Comparison of ENCODE assay signal across 21 mouse cellular contexts in genomic region chr2:127978601-127979230, GRCm38 (mm10).
DNase-seq lines count a peak whose midpoint lies in the region; ATAC-seq and TF ChIP-seq lines count a peak whose summit lies in the region.
"Had no signal": no experiment of that assay in that cellular context is flagged by ENCODE, and none has a peak within 500 bp of the region (broad histone marks: within the 10 kb centered on the region; RNA-seq: fewer than 3 reads in every experiment).

No protein-coding gene starts in this region.

- TF ChIP-seq EP300 in lung, postnatal 0 days (IDR thresholded peaks at IDR 0.05), result no peak; the same call in 1 of the 2 replicates

- H3K4me1 ChIP-seq in intestine, embryonic 14.5 days (replicated peaks; ENCODE audit: control insufficient read depth, insufficient read depth, low read length), result no peaks in the 10 kb centered on the region
- no peaks in the 10 kb centered on the region for H3K4me1 ChIP-seq in intestine, postnatal 0 days (replicated peaks; ENCODE audit: control insufficient read depth, insufficient read depth, low read length)
- H3K4me1 ChIP-seq in lung, postnatal 0 days (ENCODE audit: insufficient read depth, low read depth, low read length), result no peaks in the 10 kb centered on the region
- H3K4me1 ChIP-seq in lung, adult 2 months (ENCODE audit: control insufficient read depth, insufficient read depth, low read length), result no peaks in the 10 kb centered on the region
- H3K4me1 ChIP-seq: forebrain, embryonic 12.5 days; hindbrain, embryonic 13.5 days had no signal

- H3K4me3 ChIP-seq in intestine, embryonic 14.5 days (ENCODE audit: low read depth, low read length), result no peak overlapping the region
- no peak overlapping the region for H3K4me3 ChIP-seq in intestine, postnatal 0 days (ENCODE audit: low read depth, low read length)
- H3K4me3 ChIP-seq in lung, postnatal 0 days (ENCODE audit: low read depth, low read length), result no peak overlapping the region
- no peak overlapping the region for H3K4me3 ChIP-seq in lung, adult 2 months (replicated peaks; ENCODE audit: extremely low read depth, low read depth, low read length)
- H3K4me3 ChIP-seq: embryonic facial prominence, embryonic 12.5 days; forebrain, embryonic 12.5 days; heart, embryonic 13.5 days; hindbrain, embryonic 13.5 days; intestine, embryonic 15.5 days had no signal

- no peak for TF ChIP-seq POLR2A in lung, adult 2 months (IDR thresholded peaks at IDR 0.05; ENCODE audit: borderline replicate concordance, extremely low read depth, low read depth, low read length)

- no peak overlapping the region for H3K27ac ChIP-seq in intestine, embryonic 14.5 days (ENCODE audit: low read depth)
- no peak overlapping the region for H3K27ac ChIP-seq in intestine, postnatal 0 days (ENCODE audit: low read depth, low read length)
- H3K27ac ChIP-seq in lung, postnatal 0 days (ENCODE audit: low read length), result no peak overlapping the region
- H3K27ac ChIP-seq: embryonic facial prominence, embryonic 12.5 days; forebrain, embryonic 12.5 days; heart, embryonic 13.5 days; hindbrain, embryonic 13.5 days; hindbrain, postnatal 0 days; intestine, embryonic 15.5 days had no signal

- no peak for ATAC-seq in intestine, embryonic 14.5 days (replicated peaks; ENCODE audit: low FRiP score, low TSS enrichment, low read depth)
- ATAC-seq in intestine, postnatal 0 days, result no peak
- no peak; the same call in 1 of the 2 replicates for ATAC-seq in lung, postnatal 0 days
- ATAC-seq: activated CD4-positive, CD25-positive, alpha-beta regulatory T cell, adult 4 months; forebrain, embryonic 16.5 days; hindbrain, postnatal 0 days; intestine, embryonic 15.5 days; Patski had no signal

- H3K4me2 ChIP-seq in intestine, embryonic 14.5 days (ENCODE audit: low read length), result no peak overlapping the region
- no peak overlapping the region for H3K4me2 ChIP-seq in intestine, postnatal 0 days (replicated peaks; ENCODE audit: low read depth)
- H3K4me2 ChIP-seq in lung, postnatal 0 days (replicated peaks; ENCODE audit: low read depth, low read length), result no peak overlapping the region
- H3K4me2 ChIP-seq: embryonic facial prominence, embryonic 12.5 days; forebrain, embryonic 12.5 days; heart, embryonic 13.5 days; hindbrain, embryonic 13.5 days; intestine, embryonic 15.5 days had no signal

- no peaks in the 10 kb centered on the region for H3K27me3 ChIP-seq in intestine, embryonic 14.5 days (replicated peaks; ENCODE audit: control insufficient read depth, insufficient read depth, low read length)
- H3K27me3 ChIP-seq in intestine, postnatal 0 days (replicated peaks; ENCODE audit: control insufficient read depth, insufficient read depth, low read length), result no peaks in the 10 kb centered on the region
- H3K27me3 ChIP-seq in lung, postnatal 0 days (replicated peaks; ENCODE audit: insufficient read depth, low read length), result no peaks in the 10 kb centered on the region
- H3K27me3 ChIP-seq: embryonic facial prominence, embryonic 12.5 days; forebrain, embryonic 12.5 days; hindbrain, embryonic 13.5 days; intestine, embryonic 15.5 days had no signal

- 87% methylated on average over 7 of the region's 7 CpGs for WGBS in intestine, embryonic 14.5 days
- 86% methylated on average over 7 of the region's 7 CpGs for WGBS in intestine, postnatal 0 days
- 83% methylated on average over 7 of the region's 7 CpGs for WGBS in lung, postnatal 0 days
- WGBS in lung, adult 2 months, result 88% methylated on average over 7 of the region's 7 CpGs

- H3K36me3 ChIP-seq in intestine, embryonic 14.5 days (ENCODE audit: control insufficient read depth, insufficient read depth, low read length), result no peaks in the 10 kb centered on the region
- no peaks in the 10 kb centered on the region for H3K36me3 ChIP-seq in intestine, postnatal 0 days (ENCODE audit: control insufficient read depth, insufficient read depth)
- H3K36me3 ChIP-seq in lung, postnatal 0 days (ENCODE audit: insufficient read depth, low read length), result no peaks in the 10 kb centered on the region
- H3K36me3 ChIP-seq: embryonic facial prominence, embryonic 12.5 days; forebrain, embryonic 12.5 days; heart, embryonic 13.5 days; hindbrain, embryonic 13.5 days; intestine, embryonic 15.5 days had no signal

- DNase-seq in adrenal gland, postnatal 14 days, result peak; percentile 26
- no peak for DNase-seq in adrenal gland, postnatal 4 days (ENCODE audit: low spot score in 2 of 2)
- peak; percentile 16 for DNase-seq in intestine, embryonic 14.5 days (ENCODE audit: low spot score)
- DNase-seq in lung, postnatal 0 days (ENCODE audit: low spot score), result peak; percentile 8
- DNase-seq in lung, adult 2 months, result no peak
- DNase-seq in fat pad, adult 2 months (ENCODE audit: extremely low read depth, low read depth, low spot score), result peak; percentile 25
- no peak for DNase-seq in spleen, adult 18-20 months
- DNase-seq: cerebellum, adult 11-12 months; cerebellum, adult 9-10 months; cerebellum, postnatal 25 days; gastrocnemius, postnatal 10 days had no signal

- no peak for TF ChIP-seq CTCF in intestine, postnatal 0 days (IDR thresholded peaks at IDR 0.05; ENCODE audit: low read depth)
- TF ChIP-seq CTCF in lung, postnatal 0 days (IDR thresholded peaks at IDR 0.05), result no peak
- TF ChIP-seq CTCF in lung, adult 2 months (IDR thresholded peaks at IDR 0.05; ENCODE audit: insufficient read depth, low read length), result no peak

- H3K9ac ChIP-seq in intestine, embryonic 14.5 days (ENCODE audit: low read length), result no peak overlapping the region
- no peak overlapping the region for H3K9ac ChIP-seq in intestine, postnatal 0 days (ENCODE audit: low read depth, low read length)
- no peak overlapping the region for H3K9ac ChIP-seq in lung, postnatal 0 days (replicated peaks; ENCODE audit: low read depth)
- H3K9ac ChIP-seq: embryonic facial prominence, embryonic 12.5 days; forebrain, embryonic 12.5 days; heart, embryonic 13.5 days; hindbrain, embryonic 13.5 days; intestine, embryonic 15.5 days had no signal

- no peaks in the 10 kb centered on the region for H3K9me3 ChIP-seq in intestine, embryonic 14.5 days (ENCODE audit: control insufficient read depth, low read length)
- no peaks in the 10 kb centered on the region for H3K9me3 ChIP-seq in intestine, postnatal 0 days (ENCODE audit: control insufficient read depth)
- H3K9me3 ChIP-seq in lung, postnatal 0 days (ENCODE audit: low read length), result no peaks in the 10 kb centered on the region
- H3K9me3 ChIP-seq: embryonic facial prominence, embryonic 12.5 days; forebrain, embryonic 12.5 days; heart, embryonic 13.5 days; hindbrain, embryonic 13.5 days; intestine, embryonic 15.5 days had no signal

Comparison
In these comparisons a context has a peak if more than half of its experiments do, and no peak if none do; other contexts are left out.
1. DNase-seq: peak in adrenal gland, postnatal 14 days (single experiment), intestine, embryonic 14.5 days (single experiment), lung, postnatal 0 days (single experiment) and fat pad, adult 2 months (single experiment); none in adrenal gland, postnatal 4 days (0 of 2), lung, adult 2 months (single experiment) and spleen, adult 18-20 months (0 of 2).